Mouse (Mus musculus): Measurements from ENCODE around the gene Wnt5a.

DNA sequence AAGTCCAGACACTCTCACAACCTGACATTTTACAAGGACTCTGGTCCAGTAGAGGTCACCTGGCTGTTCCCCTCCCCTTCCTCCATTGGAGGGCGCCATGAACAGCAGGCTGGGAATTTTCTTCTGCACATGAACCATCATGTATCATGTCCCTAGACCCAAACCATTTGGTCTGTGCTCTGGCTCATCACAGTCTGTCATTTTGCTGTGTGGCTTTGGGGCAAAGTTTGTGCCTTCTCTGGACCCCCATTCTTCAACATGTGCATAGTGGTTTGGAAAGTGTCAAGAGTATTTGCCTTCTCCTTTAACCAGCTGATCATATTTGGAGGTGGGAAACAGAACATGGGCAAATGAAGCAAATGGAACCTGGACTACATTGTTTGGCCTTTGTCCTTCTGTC is 27.0 kb downstream of the Wnt5a start:
- TF ChIP-seq POLR2A (IDR thresholded peaks at IDR 0.05; ENCODE audit: control insufficient read depth, low read depth, low read length) (no peak), CTCF (IDR thresholded peaks at IDR 0.05; ENCODE audit: control insufficient read depth, insufficient read depth, insufficient replicate concordance, low read depth, low read length) (no peak)

Measured in testis, adult 2 months (tissue).